Mouse (Mus musculus) stomach, postnatal 0 days (tissue): Measurements from ENCODE around the gene Smpd4. TPM values are rescaled to one million over a fixed set of nuclear protein-coding genes. Genes with fewer than 3 reads are reported as not detected.

Source experiments
- ATAC-seq: fragments of 200-750 bp; cut with Nextera tagmentation; 2 replicates; pipeline ENCODE4 v1.8.0; 2017; ENCODE audit not compliant: low FRiP score, low TSS enrichment
- DNase-seq: peaks from one replicate; pipeline ENCODE4 v3.0.0-alpha.2; 2016; ENCODE audit warnings: low spot score
- H3K27ac ChIP-seq: fragments of 300-500 bp; sonication (generic); replicated peaks from 2 replicates; pipeline ENCODE4 v1.5.1; 2014; ENCODE audit warnings: mild to moderate bottlenecking, control low read depth
- H3K27me3 ChIP-seq: fragments of 300-500 bp; sonication (generic); 2 replicates; pipeline ENCODE4 v1.6.1; 2014; ENCODE audit warnings: low read length; ENCODE audit not compliant: control insufficient read depth, insufficient read depth
- H3K36me3 ChIP-seq: fragments of 300-500 bp; sonication (generic); 2 replicates; pipeline ENCODE4 v1.6.1; 2014; ENCODE audit warnings: low read length, mixed read lengths; ENCODE audit not compliant: control insufficient read depth, insufficient read depth
- H3K4me1 ChIP-seq: fragments of 300-500 bp; sonication (generic); replicated peaks from 2 replicates; pipeline ENCODE4 v1.6.1; 2014; ENCODE audit warnings: antibody characterized with exemption; ENCODE audit not compliant: control insufficient read depth, insufficient read depth
- H3K4me2 ChIP-seq: fragments of 300-500 bp; sonication (generic); replicated peaks from 2 replicates; pipeline ENCODE4 v1.6.1; 2014; ENCODE audit warnings: low read depth, mild to moderate bottlenecking, control low read depth, moderate library complexity
- H3K4me3 ChIP-seq: fragments of 300-500 bp; sonication (generic); 2 replicates; pipeline ENCODE4 v1.5.1; 2014; ENCODE audit warnings: low read depth, low read length, control low read depth
- H3K9ac ChIP-seq: fragments of 300-500 bp; sonication (generic); 2 replicates; pipeline ENCODE4 v1.6.1; 2014; ENCODE audit warnings: mild to moderate bottlenecking, low read length, control low read depth, mixed read lengths
- H3K9me3 ChIP-seq: fragments of 300-500 bp; sonication (generic); 2 replicates; pipeline ENCODE4 v1.6.1; 2016; ENCODE audit warnings: low read length; ENCODE audit not compliant: control insufficient read depth
- CTCF ChIP-seq: IDR thresholded peaks from 2 replicates; pipeline ENCODE4 v1.5.1; 2016; ENCODE audit warnings: antibody characterized with exemption, low read depth, mild to moderate bottlenecking, moderate library complexity
- EP300 ChIP-seq: optimal IDR thresholded peaks from 2 replicates; pipeline ENCODE3; 2016; ENCODE audit warnings: antibody characterized with exemption
- WGBS: fragments of 180-500 bp; shearing (Covaris S2); extraction: QIAGEN DNeasy Blood & Tissue Kit; methylation state at CpG from one replicate; pipeline ENCODE4 v1.1.7; 2014; 5-methylcytosine and 5-hydroxymethylcytosine counted together
- polyA plus RNA-seq: library from polyadenylated mRNA; unstranded; fragments of >200 nt; fragmentation: Nextera tagmentation; extraction: Ambion mirVana; gene quantifications from 2 replicates; pipeline ENCODE4 v1.2.1, GENCODE M21; 2015

The Smpd4 gene
- polyA plus RNA-seq, 1 experiment from 2014 or later, result 7.7 TPM

GRCm38 (mm10) chr16:17640706-17641105 lies 21.6 kb downstream of the Smpd4 start:
- H3K4me2 ChIP-seq, result no peak overlapping the region
- 91% methylated on average over 9 of the region's 9 CpGs for WGBS
- H3K27me3 ChIP-seq, result no peaks in the 10 kb centered on the region
- H3K9me3 ChIP-seq, result no peaks in the 10 kb centered on the region
- H3K27ac ChIP-seq, result no peak overlapping the region
- no peaks in the 10 kb centered on the region for H3K4me1 ChIP-seq
- H3K36me3 ChIP-seq, result peaks cover 20% of the 10 kb centered on the region; the same call in 1 of the 2 replicates
- H3K4me3 ChIP-seq, result no peak overlapping the region
- TF ChIP-seq CTCF (no peak), EP300 (no peak)
- ATAC-seq (no peak), DNase-seq (no peak)
- H3K9ac ChIP-seq, result no peak overlapping the region

GRCm38 (mm10) chr16:17641301-17641700 lies 22.1 kb downstream of the Smpd4 start:
- no peak overlapping the region for H3K4me2 ChIP-seq
- no peak for DNase-seq

GRCm38 (mm10) chr16:17642311-17642710 lies 23.2 kb downstream of the Smpd4 start:
- no peak for ATAC-seq
- no peak for DNase-seq
- 88% methylated on average over 8 of the region's 8 CpGs for WGBS

More at GRCm38 (mm10) chr16:17641301-17641700, 22.1 kb downstream of the Smpd4 start:
- no peak overlapping the region for H3K9ac ChIP-seq
- TF ChIP-seq CTCF, result no peak
- no peak for TF ChIP-seq EP300
- no peaks in the 10 kb centered on the region for H3K4me1 ChIP-seq
- ATAC-seq, result no peak
- H3K27ac ChIP-seq, result no peak overlapping the region
- no peaks in the 10 kb centered on the region for H3K9me3 ChIP-seq
- H3K4me3 ChIP-seq, result no peak overlapping the region
- H3K36me3 ChIP-seq, result peaks cover 20% of the 10 kb centered on the region; the same call in 1 of the 2 replicates
- H3K27me3 ChIP-seq, result no peaks in the 10 kb centered on the region
- 81% methylated on average over 6 of the region's 6 CpGs for WGBS

GRCm38 (mm10) chr16:17643437-17643990 lies 24.4 kb downstream of the Smpd4 start:
- TF ChIP-seq CTCF (no peak), EP300 (no peak)
- DNase-seq (no peak), ATAC-seq (no peak)
- H3K4me1 ChIP-seq, result no peaks in the 10 kb centered on the region; the same call in 1 of the 2 replicates
- no peak overlapping the region for H3K27ac ChIP-seq
- H3K4me3 ChIP-seq, result no peak overlapping the region
- no peaks in the 10 kb centered on the region for H3K9me3 ChIP-seq
- no peaks in the 10 kb centered on the region for H3K27me3 ChIP-seq
- H3K36me3 ChIP-seq, result peaks cover 18% of the 10 kb centered on the region; the same call in 1 of the 2 replicates
- no peak overlapping the region for H3K9ac ChIP-seq
- H3K4me2 ChIP-seq, result no peak overlapping the region
- WGBS, result 79% methylated on average over 4 of the region's 4 CpGs

More at GRCm38 (mm10) chr16:17642311-17642710, 23.2 kb downstream of the Smpd4 start:
- Histone ChIP-seq H3K9me3 (no peaks in the 10 kb centered on the region), H3K4me1 (no peaks in the 10 kb centered on the region; the same call in 1 of the 2 replicates), H3K4me2 (no peak overlapping the region), H3K27ac (no peak overlapping the region), H3K9ac (no peak overlapping the region), H3K4me3 (no peak overlapping the region), H3K27me3 (no peaks in the 10 kb centered on the region), H3K36me3 (peaks cover 20% of the 10 kb centered on the region; the same call in 1 of the 2 replicates)
- TF ChIP-seq CTCF (no peak), EP300 (no peak)

GRCm38 (mm10) chr16:17646310-17647114 lies 27.4 kb downstream of the Smpd4 start, which contains the start of gene Ccdc74a:
TSS of gene Ccdc74a (plus strand) at chr16:17646470.
- no peaks in the 10 kb centered on the region for H3K9me3 ChIP-seq
- peak; percentile 92 for DNase-seq
- 0 out of 2 replicates have a peak within 1 kb of the TSS, but pooled peaks have one; percentile 35 for H3K27ac ChIP-seq
- H3K36me3 ChIP-seq, result peaks cover 10% of the 10 kb centered on the region; the same call in 1 of the 2 replicates
- H3K4me3 ChIP-seq, result peak within 1 kb of the TSS; percentile 51
- H3K9ac ChIP-seq, result peak within 1 kb of the TSS; percentile 59
- peak within 1 kb of the TSS; percentile 82 for H3K4me2 ChIP-seq
- no peak for TF ChIP-seq CTCF
- no peak for TF ChIP-seq EP300
- H3K4me1 ChIP-seq, result no peaks in the 10 kb centered on the region; the same call in 1 of the 2 replicates
- H3K27me3 ChIP-seq, result no peaks in the 10 kb centered on the region
- ATAC-seq, result peak; percentile 98
- WGBS, result 1% methylated on average over 62 of the region's 65 CpGs

- H3K9ac ChIP-seq, result no peak overlapping the region
- no peaks in the 10 kb centered on the region for H3K9me3 ChIP-seq
- ATAC-seq, result no peak
- TF ChIP-seq CTCF, result no peak
- no peak for TF ChIP-seq EP300
- H3K36me3 ChIP-seq, result peaks cover 13% of the 10 kb centered on the region
- H3K4me1 ChIP-seq, result no peaks in the 10 kb centered on the region; the same call in 1 of the 2 replicates
- DNase-seq, result no peak
- WGBS, result 50% methylated on average over 1 of the region's 1 CpGs
- H3K27me3 ChIP-seq, result no peaks in the 10 kb centered on the region
- peak overlapping the region; percentile 82 for H3K4me2 ChIP-seq
- no peak overlapping the region for H3K27ac ChIP-seq
- H3K4me3 ChIP-seq, result no peak overlapping the region
These were observed 28.0 kb downstream of the Smpd4 start for GRCm38 (mm10) chr16:17647156-17647555.
